Mouse (Mus musculus): ENCODE measurements around the gene Prpf38b. TPM values are rescaled to one million over a fixed set of nuclear protein-coding genes. Genes with fewer than 3 reads are reported as not detected.

Prpf38b gene
- 31.5 TPM for polyA plus RNA-seq (2014; fragmentation: Illumina TruSeq; extraction: RNeasy Lipid Tissue Mini Kit (QIAGEN cat#74804); ENCODE audit: insufficient read depth, low read depth, low replicate concordance)

GRCm38 (mm10) chr3:108911548-108912413, at the start of gene Prpf38b:
Gene Prpf38b, minus strand, starts transcription at chr3:108911727.

GRCm38 (mm10) chr3:108940001-108940633, 28.6 kb upstream of the Prpf38b start, which contains the start of gene Gm9857:
Gene Gm9857, minus strand, starts transcription at chr3:108940445.

GRCm38 (mm10) chr3:108939573-108939972, 28.0 kb upstream of the Prpf38b start, which contains the start of gene Henmt1:
Gene Henmt1, plus strand, starts transcription at chr3:108939873.

GRCm38 (mm10) chr3:108889908-108890307, 21.6 kb downstream of the Prpf38b start, which contains the start of gene Fndc7:
Gene Fndc7, minus strand, starts transcription at chr3:108890008.

Other genes with a start within 250 kb of the Prpf38b start
- 5.9 TPM for gene Gpsm2, start 189.4 kb downstream of the Prpf38b start, polyA plus RNA-seq (2014; fragmentation: Illumina TruSeq; extraction: RNeasy Lipid Tissue Mini Kit (QIAGEN cat#74804); ENCODE audit: insufficient read depth, low read depth, low replicate concordance)
- not detected for gene Aknad1, start 172.1 kb downstream of the Prpf38b start, polyA plus RNA-seq (2014; fragmentation: Illumina TruSeq; extraction: RNeasy Lipid Tissue Mini Kit (QIAGEN cat#74804); ENCODE audit: insufficient read depth, low read depth, low replicate concordance)
- 38.9 TPM for gene Stxbp3, start 71.2 kb downstream of the Prpf38b start, polyA plus RNA-seq (2014; fragmentation: Illumina TruSeq; extraction: RNeasy Lipid Tissue Mini Kit (QIAGEN cat#74804); ENCODE audit: insufficient read depth, low read depth, low replicate concordance)
- 1.1 TPM for gene Fndc7, start 21.7 kb downstream of the Prpf38b start, polyA plus RNA-seq (2014; fragmentation: Illumina TruSeq; extraction: RNeasy Lipid Tissue Mini Kit (QIAGEN cat#74804); ENCODE audit: insufficient read depth, low read depth, low replicate concordance)
- gene Henmt1, start 28.1 kb upstream of the Prpf38b start, polyA plus RNA-seq (2014; fragmentation: Illumina TruSeq; extraction: RNeasy Lipid Tissue Mini Kit (QIAGEN cat#74804); ENCODE audit: insufficient read depth, low read depth, low replicate concordance): 0.21 TPM
- not detected for gene Gm9857, start 28.7 kb upstream of the Prpf38b start, polyA plus RNA-seq (2014; fragmentation: Illumina TruSeq; extraction: RNeasy Lipid Tissue Mini Kit (QIAGEN cat#74804); ENCODE audit: insufficient read depth, low read depth, low replicate concordance)
- 13.0 TPM for gene Fam102b, start 115.9 kb upstream of the Prpf38b start, polyA plus RNA-seq (2014; fragmentation: Illumina TruSeq; extraction: RNeasy Lipid Tissue Mini Kit (QIAGEN cat#74804); ENCODE audit: insufficient read depth, low read depth, low replicate concordance)
- gene Slc25a54, start 168.7 kb upstream of the Prpf38b start, polyA plus RNA-seq (2014; fragmentation: Illumina TruSeq; extraction: RNeasy Lipid Tissue Mini Kit (QIAGEN cat#74804); ENCODE audit: insufficient read depth, low read depth, low replicate concordance): not detected
- gene Slc25a24, start 211.4 kb upstream of the Prpf38b start, polyA plus RNA-seq (2014; fragmentation: Illumina TruSeq; extraction: RNeasy Lipid Tissue Mini Kit (QIAGEN cat#74804); ENCODE audit: insufficient read depth, low read depth, low replicate concordance): 11.4 TPM